Mouse (Mus musculus): ENCODE measurements at regions not wholly inside any gene's neighbourhood (a gene's known extent, or its start where the extent isn't known, plus 50 kb on each side); places are given as distances from the start of the nearest gene placed in this dataset.

- ChIA-PET POLR2A (no interaction called here), CTCF (no interaction called here)
- in situ Hi-C loops (cut with MboI; ENCODE audit: low pct_unique_long_range_greater_than_20kb), result no loop called here
- DNase-seq (ENCODE audit: low read depth, low spot score), result no peak
- TF ChIP-seq CTCF (IDR thresholded peaks at IDR 0.05), result no peak
- H3K27me3 ChIP-seq, result no peaks in the 10 kb centered on the region
- no peak for ATAC-seq
Observed at GRCm38 (mm10) chr4:91028013-91028626, 372.5 kb downstream of the Elavl2 start.

- in situ Hi-C loops (cut with MboI; ENCODE audit: low pct_unique_long_range_greater_than_20kb), result no loop called here
- DNase-seq (ENCODE audit: low read depth, low spot score), result no peak
- no peak for TF ChIP-seq CTCF (IDR thresholded peaks at IDR 0.05)
- ChIA-PET POLR2A (no interaction called here), CTCF (no interaction called here)
- no peaks in the 10 kb centered on the region for H3K27me3 ChIP-seq
- ATAC-seq, result no peak
Observed at GRCm38 (mm10) chr4:90996388-90997092, 404.0 kb downstream of the Elavl2 start.

DNA sequence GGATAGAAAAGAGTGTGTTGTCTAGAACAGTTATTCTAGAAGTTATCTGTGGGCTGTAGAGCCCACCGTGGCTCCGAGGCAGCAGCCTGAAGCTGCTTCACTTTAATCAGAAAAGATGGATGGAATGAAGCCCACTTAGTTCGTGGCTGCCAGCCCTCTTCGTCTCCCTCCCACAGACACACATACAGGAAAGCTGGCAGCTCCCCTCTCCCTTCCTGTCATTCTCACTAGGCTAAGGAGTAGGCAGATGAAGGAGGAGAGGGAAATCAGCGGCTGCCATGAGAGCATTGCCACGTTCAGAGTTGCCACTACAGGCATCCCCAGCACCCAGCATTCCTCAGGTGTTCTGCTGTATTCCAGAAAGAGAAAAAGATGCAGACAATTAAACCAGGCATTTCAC is 435.9 kb downstream of the Elavl2 start:
- DNase-seq (ENCODE audit: low read depth, low spot score) (no peak), ATAC-seq (no peak)
- in situ Hi-C loops (cut with MboI; ENCODE audit: low pct_unique_long_range_greater_than_20kb), result no loop called here
- CTCF ChIA-PET, result no interaction called here
- no peak for TF ChIP-seq CTCF (IDR thresholded peaks at IDR 0.05)
- no peaks in the 10 kb centered on the region for H3K27me3 ChIP-seq
- POLR2A ChIA-PET, result no interaction called here

GRCm38 (mm10) chr4:90943687-90944385 is 456.7 kb downstream of the Elavl2 start:
- no peak for DNase-seq (ENCODE audit: low read depth, low spot score)
- ChIA-PET CTCF (no interaction called here), POLR2A (no interaction called here)
- no peak for ATAC-seq
- no peaks in the 10 kb centered on the region for H3K27me3 ChIP-seq
- in situ Hi-C loops (cut with MboI; ENCODE audit: low pct_unique_long_range_greater_than_20kb), result no loop called here
- no peak for TF ChIP-seq CTCF (IDR thresholded peaks at IDR 0.05)

- ChIA-PET POLR2A (no interaction called here), CTCF (no interaction called here)
- no peaks in the 10 kb centered on the region for H3K27me3 ChIP-seq
- TF ChIP-seq CTCF (IDR thresholded peaks at IDR 0.05), result no peak
- no peak for ATAC-seq
- DNase-seq (ENCODE audit: low read depth, low spot score), result no peak
- in situ Hi-C loops (cut with MboI; ENCODE audit: low pct_unique_long_range_greater_than_20kb), result no loop called here
Observed at GRCm38 (mm10) chr4:90917312-90918107, 483.1 kb downstream of the Elavl2 start.

DNA sequence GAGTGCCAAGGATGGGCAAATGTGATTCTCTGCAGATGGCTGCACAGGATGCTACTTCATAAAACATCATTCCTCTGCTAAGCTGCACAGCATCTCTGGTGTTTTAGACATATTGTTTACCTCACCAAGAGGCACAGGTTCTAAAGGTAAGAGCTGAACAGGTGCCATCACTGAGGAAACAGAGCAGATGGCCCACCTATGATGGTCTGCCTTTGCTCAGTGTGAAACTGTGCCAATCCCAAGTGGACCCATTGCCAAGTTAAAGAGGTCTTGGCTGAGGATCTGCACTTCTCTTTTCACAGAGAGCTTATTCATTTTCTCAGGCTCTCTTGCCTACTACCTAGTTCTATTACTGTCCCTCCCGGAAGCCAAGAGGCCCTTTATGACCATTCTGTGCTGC is 494.3 kb downstream of the Elavl2 start:
- H3K27me3 ChIP-seq, result no peaks in the 10 kb centered on the region
- ChIA-PET POLR2A (no interaction called here), CTCF (no interaction called here)
- no peak for ATAC-seq
- in situ Hi-C loops (cut with MboI; ENCODE audit: low pct_unique_long_range_greater_than_20kb), result no loop called here
- no peak for DNase-seq (ENCODE audit: low read depth, low spot score)
- TF ChIP-seq CTCF (IDR thresholded peaks at IDR 0.05), result no peak

- DNase-seq (ENCODE audit: low read depth, low spot score) (no peak), ATAC-seq (no peak)
- POLR2A ChIA-PET, result no interaction called here
- in situ Hi-C loops (cut with MboI; ENCODE audit: low pct_unique_long_range_greater_than_20kb), result no loop called here
- H3K27me3 ChIP-seq, result no peaks in the 10 kb centered on the region
- TF ChIP-seq CTCF (IDR thresholded peaks at IDR 0.05), result no peak
- CTCF ChIA-PET, result no interaction called here
Observed at GRCm38 (mm10) chr4:90868209-90868608, 532.4 kb downstream of the Elavl2 start.

DNA sequence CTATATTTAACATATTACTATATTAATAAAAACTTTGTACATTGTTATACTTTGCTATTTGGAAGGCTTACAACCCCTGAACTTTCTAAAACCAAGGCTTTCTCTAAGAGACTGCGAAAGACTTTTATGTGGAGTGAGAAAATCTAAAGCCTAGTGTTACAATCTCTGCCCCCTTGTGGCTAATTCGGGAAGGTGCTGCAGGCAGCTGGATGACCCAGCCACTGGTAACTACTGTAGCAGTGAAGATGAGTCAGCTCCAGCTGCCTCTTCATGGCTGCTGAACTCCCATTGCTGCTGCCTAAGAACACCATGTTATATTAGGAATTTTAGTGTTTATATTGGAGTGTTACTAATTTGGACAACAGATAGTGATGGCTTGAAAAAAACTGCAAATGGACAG is 539.7 kb downstream of the Elavl2 start:
- CTCF ChIA-PET, result no interaction called here
- ATAC-seq (no peak), DNase-seq (ENCODE audit: low read depth, low spot score) (no peak)
- TF ChIP-seq CTCF (IDR thresholded peaks at IDR 0.05), result peak; percentile 19
- in situ Hi-C loops (cut with MboI; ENCODE audit: low pct_unique_long_range_greater_than_20kb), result no loop called here
- H3K27me3 ChIP-seq, result no peaks in the 10 kb centered on the region
- POLR2A ChIA-PET, result no interaction called here

DNA sequence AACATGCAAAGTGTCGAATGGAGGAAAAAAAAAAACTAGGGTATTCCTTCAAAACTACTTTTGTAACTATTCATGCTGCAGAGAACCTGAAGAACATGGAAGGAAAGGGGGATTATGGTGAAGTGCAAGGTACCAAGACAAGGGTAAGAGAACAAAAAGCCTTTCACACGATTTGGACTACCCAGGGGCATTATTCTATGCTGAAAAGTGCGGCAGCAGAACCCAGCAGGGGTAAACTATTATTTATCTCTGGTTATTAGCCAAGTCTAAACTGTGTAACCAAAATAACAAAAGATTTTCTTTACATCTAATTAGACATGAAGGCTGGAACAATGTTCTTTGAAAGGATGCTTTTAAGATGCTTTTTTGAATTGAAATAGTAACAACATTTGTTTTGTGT is 560.8 kb downstream of the Elavl2 start:
- DNase-seq (ENCODE audit: low read depth, low spot score) (no peak), ATAC-seq (no peak)
- ChIA-PET POLR2A (no interaction called here), CTCF (no interaction called here)
- TF ChIP-seq CTCF (IDR thresholded peaks at IDR 0.05), result no peak
- no peaks in the 10 kb centered on the region for H3K27me3 ChIP-seq
- in situ Hi-C loops (cut with MboI; ENCODE audit: low pct_unique_long_range_greater_than_20kb), result no loop called here

DNA sequence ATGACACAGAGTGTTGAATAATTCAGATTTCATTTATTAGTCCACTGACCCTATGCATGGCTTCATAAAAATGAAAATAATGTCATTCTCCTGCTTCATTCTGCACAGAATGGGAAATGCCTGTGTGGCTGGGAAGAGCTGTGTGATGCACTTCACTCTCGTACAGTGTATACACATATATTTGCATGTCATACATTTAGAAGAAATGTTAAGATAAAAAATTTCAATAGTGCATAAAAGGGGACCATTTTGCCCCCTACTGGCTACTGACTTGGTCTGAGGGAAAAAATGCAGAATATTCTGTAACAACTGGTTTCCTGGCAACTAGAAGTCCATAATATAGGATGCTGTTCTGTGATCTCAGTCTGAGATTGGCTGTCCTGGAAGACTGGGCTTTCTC is 580.5 kb downstream of the Zfp352 start:
- no peak for ATAC-seq
- TF ChIP-seq CTCF (IDR thresholded peaks at IDR 0.05), result no peak
- DNase-seq (ENCODE audit: low read depth, low spot score), result no peak
- in situ Hi-C loops (cut with MboI; ENCODE audit: low pct_unique_long_range_greater_than_20kb), result no loop called here
- ChIA-PET CTCF (interaction anchor here (0.6 kb wide), 1 partner anchor 751 kb away, joined by 3 read pairs; no protein-coding TSS in a partner anchor), POLR2A (no interaction called here)
- no peaks in the 10 kb centered on the region for H3K27me3 ChIP-seq

DNA sequence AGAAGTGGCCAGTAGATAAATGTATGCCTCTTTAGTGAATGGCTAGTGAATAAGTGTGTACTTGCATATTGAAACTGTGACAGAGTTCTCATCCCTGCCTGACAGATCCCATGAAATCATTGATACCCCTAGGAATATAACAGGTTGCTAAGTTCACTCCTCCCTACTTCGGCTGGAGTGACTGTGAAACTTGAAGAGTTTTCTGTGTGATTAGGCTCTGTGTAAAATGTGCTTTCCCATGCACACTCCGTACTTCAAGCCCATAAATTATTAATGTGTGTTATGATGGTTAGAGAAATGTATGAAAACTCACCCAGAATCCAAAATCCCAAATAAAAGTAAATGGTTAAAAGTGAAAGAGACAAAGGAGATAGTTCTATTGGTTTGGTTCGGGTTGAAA is 580.0 kb downstream of the Zfp352 start:
- in situ Hi-C loops (cut with MboI; ENCODE audit: low pct_unique_long_range_greater_than_20kb), result no loop called here
- ChIA-PET CTCF (interaction anchor here (0.6 kb wide), 1 partner anchor 751 kb away, joined by 3 read pairs; no protein-coding TSS in a partner anchor), POLR2A (no interaction called here)
- ATAC-seq, result no peak
- no peak for DNase-seq (ENCODE audit: low read depth, low spot score)
- H3K27me3 ChIP-seq, result no peaks in the 10 kb centered on the region
- no peak for TF ChIP-seq CTCF (IDR thresholded peaks at IDR 0.05)
